Mouse (Mus musculus): ENCODE measurements around the gene Rtca.

The Rtca gene

DNA sequence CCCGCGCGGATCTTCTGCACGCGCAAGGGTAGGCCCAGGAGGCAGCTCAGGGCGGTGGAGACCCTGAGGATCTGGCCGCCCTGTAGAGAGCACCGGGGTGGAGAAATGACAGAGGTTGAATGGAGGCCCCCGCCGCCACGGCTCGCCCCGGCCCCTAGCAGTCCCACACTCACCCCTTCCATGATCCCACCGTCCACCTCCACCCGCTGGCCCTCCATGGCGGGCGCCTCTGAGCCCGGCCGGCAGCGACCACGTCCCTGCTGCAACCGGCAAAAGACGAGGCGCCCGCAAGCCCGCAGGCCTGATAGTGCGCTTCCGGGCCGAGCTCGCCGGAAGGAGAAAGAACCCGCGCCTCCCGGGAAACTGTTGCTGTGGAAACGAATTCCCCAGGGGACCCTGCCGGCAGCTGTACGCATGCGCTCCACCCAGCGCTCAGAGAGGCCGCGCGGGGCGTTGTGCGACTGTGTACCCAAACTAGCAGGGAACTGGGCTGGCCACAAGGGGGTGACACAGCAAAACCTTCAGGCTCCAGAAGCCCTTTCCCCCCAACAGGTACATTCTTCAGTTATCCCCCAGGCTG, at the start of gene Rtca:
TSS of gene Rtca (minus strand) at position 437 of the 580 bp plus-strand sequence.
- DNase-seq (ENCODE audit: low spot score) = peak; percentile 99

DNA sequence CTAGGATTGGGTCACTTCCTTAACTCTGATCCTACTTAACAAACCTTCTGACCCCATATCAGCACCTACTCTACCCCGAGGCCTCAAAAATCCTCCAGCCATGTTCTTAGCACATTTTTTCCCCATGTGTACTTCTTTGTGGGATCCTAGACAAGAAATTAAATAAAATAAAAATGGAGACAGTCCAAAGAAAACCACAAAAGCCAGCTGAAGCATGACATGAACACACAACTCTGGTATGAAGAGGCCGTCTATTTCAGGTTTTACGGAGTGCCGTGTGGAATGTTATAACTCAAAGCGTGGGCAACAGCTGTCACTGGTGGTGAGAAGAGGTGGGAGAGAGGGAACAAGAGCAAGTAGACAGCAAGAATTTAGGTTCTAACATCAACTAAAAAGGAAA, 43.4 kb upstream of the Rtca start:
- DNase-seq (ENCODE audit: low spot score) = no peak

DNA sequence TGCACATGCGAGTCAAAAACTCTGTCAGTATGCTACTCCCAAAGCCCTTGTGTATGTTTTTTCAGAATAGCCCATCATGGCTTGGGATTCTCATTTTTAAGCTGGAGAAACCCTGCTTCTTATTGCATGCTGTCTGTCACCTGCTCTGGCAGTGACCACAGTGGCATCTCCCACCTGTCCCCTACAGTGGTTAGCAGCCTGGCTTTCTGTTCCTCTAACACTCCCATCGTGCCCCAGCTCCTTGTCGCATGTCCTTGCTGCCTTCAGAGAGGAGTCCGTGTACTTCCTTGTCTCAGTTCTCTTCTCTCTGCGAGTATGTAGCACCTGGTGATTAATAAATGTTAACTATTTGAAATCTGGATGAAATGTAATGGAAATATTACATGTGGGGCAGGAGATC, 39.4 kb upstream of the Rtca start:
- DNase-seq (ENCODE audit: low spot score) = no peak

DNA sequence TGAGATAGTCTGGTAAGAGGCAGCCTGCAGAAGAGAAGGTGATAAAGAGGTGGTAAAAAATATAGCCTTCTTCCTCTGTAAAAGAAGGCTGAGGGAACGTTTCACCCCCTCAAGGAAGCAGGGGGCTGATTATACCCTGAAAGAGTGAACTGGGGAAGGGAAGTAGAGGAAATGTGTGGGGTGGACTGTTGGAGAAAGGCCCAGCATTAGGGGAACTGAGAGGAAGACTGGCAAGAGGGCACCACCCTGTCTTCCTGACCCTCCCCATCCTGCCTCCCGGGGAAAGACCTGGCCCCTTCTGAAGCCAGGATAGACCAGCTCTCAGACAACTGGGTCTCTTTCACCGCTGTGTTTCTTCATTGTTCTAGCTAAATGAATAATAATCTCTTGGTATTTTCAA, 34.5 kb upstream of the Rtca start:
- DNase-seq (ENCODE audit: low spot score) = no peak

DNA sequence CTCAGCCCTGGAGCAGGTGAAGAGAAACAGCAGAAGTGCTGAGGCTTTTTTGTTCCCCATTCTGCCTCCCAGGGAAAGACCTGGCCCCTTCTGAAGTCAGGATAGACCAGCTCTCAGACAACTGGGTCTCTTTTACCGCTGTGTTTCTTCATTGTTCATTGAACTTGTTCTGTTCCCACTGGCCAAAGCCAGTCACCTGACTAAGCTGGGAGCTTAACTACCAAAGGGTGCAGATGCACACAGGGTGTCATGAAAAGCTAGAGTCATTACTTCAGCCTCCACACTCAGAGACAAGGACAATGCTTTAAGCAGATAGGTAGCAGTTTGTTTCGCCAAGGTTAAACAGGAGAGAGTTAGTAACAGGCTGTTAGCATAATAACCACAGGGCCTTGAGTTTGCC, 34.1 kb upstream of the Rtca start:
- no peak for DNase-seq (ENCODE audit: low spot score)

DNA sequence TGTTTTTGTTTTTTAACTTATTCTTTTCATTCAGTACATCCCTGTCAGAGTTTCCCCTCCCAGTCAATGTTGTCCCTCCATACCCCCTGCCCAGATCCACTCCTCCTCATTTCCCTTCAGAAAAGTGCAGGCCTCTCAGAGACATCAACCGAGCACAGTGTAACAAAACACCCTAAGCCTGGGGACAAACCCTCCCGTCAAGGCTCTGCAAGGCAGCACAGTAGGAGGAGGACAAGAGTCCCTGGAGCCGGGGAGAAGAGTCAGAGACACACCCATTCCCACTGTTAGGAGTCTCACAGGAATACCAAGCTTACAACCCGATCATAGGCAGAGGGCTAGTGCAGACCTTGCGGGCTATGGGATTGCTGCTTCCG, 29.2 kb upstream of the Rtca start:
- DNase-seq (ENCODE audit: low spot score) = peak; percentile 45

DNA sequence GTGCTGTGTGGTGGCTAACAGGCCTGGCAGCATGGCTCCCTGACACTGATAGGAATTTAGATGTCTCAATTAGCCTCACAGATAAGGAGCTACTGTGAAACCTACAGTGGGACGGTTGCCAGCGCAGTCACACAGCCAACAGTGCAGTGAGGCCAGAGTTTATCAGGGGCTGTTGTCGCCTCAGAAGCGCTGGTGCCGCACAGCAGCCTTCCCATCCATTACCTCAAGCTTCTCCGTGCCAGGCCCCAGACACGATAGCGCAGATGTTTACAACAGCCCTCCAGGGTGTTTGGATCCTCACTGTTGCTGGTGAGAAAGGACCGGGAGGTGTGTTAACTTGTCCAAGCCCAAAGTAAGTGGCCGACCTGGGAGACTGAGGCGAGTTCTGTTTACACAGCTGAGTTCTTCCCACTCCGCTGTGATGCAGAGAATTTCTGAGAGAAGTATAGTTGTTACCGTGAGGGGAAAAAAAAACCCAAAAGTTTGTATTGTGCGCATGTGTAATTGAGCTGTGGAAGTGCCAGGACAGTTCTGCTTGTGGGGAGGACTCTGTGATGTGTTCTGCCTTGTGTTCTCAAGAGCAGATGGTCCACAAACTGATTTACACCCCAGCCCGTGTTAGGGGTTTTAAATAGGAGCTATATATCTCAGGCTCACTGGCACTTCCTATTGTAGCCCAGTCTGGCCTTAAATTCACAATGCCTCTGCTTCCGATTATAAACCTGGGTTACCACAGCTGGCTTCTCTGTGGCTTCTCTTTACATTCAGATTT, 28.6 kb upstream of the Rtca start:
- DNase-seq (ENCODE audit: low spot score) = peak; percentile 51

DNA sequence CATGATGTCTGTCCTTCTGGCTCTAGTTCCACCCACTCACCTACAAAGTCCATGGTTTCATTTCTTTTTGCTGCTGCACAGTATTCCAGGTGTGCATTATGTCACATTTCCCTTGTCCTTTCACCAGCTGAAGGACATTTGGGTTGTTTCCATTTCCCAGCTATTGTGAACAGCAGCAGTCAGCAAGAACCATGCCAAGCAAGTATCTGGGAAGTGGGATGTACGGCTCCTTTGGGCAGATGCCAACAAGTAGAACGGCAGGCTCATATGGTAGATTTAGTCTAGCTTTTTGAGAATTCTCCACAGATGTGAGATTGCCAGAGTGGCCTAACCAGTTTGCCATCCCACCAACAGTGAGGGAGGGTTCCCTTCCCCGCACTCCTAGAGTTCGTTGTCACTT, 22.8 kb upstream of the Rtca start:
- no peak for DNase-seq (ENCODE audit: low spot score)

DNA sequence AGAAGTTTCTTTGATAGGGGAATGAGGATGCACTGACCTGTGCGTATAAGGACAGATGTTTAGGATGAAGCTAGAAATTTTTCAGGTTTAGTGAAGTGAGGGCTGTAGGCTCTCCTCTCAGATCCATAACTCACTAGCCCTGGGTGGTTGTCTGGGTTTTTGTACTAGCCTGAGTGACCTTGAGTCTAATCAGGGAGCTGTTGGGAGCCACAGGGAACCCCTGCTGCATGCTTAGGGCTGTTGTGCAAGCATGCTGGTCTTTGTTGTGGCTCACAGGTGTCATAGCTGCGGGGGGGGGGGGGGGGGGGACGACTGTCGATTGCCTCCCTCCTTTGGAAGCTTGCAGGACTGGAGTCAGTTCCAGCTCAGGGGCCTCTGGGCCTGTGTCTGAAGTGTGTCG, 21.7 kb upstream of the Rtca start:
- no peak for DNase-seq (ENCODE audit: low spot score)

DNA sequence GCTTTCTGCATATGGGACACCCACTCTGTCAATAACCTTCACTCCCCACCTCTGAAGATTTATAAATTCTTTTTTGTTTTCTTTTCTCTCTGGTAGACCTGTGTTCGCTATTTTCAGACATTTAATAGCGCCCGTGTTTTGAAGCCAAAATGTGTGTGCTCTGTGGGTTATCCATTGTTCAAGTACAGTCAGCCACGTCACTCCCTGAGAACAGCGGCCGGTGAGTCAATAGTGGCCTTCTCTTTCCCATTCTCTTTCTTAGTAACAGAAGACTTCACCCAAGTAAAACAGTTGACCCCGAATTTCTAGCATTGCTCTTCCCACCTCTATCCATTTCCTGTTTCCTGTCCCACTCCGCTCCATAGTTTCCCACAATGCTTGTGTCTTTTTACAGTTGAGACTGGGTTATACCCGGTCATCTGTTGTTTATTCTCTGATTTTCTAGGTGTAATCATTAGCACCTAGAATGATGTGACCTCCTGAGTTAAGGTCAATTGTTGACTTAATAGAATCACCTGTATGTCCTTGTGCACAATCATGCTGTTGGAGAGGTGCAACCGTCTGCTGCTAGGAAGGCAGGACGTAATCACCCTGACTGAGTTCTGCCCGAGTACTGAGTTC, 12.2 kb upstream of the Rtca start:
- DNase-seq (ENCODE audit: low spot score) = no peak

DNA sequence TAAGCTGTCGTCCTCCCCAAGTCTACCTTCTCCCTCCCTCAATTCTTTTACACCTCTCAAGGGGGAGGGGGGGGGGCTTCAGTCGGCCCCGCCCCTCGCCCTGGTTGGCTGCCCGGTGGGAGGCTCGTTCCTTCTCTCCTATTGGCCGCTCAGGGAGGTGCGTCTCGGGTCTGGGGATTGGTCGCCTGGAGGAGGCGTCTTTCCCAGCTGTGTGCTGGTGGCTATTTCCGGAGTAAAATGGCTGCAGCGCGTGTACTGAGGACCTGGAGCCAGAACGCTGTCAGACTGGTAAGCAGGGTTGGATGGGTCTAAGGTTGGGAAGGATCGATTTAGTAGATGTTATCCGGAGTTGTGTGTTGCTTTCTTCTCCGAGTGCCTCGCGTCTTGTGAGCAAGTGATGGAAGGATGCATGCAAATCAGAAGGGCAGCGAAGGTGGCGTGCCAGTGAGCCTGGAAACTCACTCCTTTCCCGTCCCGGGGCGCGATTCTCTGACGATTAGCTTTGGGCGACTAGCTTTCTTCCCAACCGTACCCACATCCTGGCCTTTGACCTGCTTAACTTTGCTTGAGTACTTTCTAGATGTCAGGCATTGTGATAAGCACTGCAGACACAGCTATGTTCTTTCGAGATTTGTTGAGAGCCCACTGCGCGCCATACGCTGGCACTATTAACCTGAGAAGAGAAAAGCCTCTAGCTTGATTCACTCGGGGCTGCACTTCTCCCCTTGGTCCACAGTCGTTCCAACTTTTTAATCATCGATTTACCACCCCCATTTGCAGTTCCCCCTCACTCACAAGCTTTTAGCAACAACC, 5.1 kb upstream of the Rtca start, which contains the start of gene Dbt:
TSS of gene Dbt (plus strand) at position 167 of the 813 bp plus-strand sequence.
- peak; percentile 94 for DNase-seq (ENCODE audit: low spot score)

DNA sequence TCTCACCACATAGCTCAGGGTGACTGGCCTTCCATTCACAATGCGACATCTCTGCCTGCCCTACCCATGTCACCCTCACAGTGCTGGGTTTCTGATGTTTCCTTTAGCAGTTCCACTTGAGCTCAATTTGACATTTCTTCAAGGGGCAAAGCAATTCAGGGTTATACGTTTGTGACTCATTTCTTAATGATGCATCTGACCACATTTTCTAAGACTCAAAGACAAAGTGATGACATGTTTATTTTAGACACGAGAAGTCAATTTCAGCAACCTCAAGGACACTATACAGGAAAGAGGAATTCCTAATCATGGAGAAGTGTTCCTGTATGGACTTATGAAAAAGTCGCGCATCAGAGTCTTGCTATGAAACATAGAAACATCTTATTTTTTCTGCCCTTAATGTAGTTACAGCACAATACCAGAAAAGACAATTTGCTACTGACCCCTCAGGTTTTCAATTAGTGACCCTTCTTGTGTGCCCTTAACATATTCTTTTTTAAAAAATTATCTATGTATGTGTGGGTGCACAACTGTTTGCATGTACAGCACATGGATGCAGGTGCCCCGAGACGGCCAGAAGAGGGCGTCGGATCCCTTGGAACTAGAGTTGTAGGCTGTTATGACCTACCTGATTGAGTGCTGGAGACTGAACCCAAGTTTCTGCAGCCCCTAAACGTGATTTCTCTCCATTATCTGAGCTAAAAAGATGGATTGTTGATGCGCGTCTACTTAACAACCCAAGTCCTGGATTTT, 4.3 kb upstream of the Rtca start:
- no peak for DNase-seq (ENCODE audit: low spot score)

DNA sequence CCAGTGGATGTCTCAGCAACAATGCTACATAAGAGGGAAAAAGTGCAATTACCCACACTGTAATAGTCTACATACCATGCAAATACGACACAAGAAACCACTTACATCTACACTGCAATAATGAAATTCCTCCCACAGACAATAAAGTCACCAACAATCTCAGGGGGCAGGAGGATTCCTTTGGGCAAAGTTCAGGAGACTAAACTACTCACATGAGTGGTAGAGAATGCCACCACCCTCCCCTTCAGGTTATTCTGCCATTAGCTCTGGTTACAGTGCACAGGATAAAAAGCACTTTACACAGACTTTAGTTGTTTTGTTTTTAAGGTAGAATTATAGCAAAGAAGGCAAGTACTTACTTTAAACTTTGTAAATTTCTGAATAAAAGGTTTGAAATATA, 12.3 kb downstream of the Rtca start:
- DNase-seq (ENCODE audit: low spot score) = no peak

DNA sequence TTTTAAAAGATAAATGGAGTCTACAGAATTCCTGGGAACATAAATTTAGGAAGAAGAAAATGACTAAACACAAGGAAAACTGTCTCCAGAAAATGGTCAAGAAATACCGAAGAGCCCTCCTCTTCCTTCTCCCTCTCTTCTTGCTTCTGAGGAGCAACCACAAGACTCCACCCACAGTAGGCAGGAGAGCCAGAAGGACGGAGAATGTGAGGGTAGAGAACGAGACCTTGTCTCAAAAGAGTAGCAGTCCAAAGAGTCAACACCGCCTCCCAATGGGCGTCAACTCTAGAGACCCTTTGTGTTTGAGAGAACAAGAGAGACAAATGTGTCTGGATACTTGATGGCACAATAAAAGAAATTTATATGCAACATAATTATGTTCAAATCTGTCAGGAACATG, 14.3 kb downstream of the Rtca start:
- no peak for DNase-seq (ENCODE audit: low spot score)

DNA sequence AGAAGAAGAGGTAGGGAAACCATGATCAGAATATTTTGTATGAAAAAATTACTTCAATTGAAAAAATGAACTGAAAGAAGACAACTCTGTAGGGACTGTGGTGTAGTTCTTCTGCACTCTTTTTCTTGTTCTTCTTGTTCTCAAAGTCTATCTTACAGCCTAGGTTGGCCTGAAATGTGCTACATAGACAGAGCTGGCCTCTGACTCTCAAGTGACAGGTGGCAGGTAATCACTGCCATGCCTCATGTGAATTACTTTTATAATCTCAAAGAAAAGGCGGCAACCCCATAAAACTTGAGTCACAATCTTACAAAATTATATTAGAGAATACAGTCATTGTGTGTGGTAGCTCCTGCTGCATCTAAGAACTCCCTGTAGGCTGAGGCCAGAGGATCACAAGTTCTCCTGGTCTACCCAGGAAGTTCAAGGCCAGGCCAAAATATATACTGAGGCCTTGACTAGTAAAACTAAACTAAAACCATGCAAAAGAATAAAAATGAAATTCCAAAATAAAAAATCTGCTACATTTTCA, 16.0 kb downstream of the Rtca start:
- DNase-seq (ENCODE audit: low spot score) = no peak

DNA sequence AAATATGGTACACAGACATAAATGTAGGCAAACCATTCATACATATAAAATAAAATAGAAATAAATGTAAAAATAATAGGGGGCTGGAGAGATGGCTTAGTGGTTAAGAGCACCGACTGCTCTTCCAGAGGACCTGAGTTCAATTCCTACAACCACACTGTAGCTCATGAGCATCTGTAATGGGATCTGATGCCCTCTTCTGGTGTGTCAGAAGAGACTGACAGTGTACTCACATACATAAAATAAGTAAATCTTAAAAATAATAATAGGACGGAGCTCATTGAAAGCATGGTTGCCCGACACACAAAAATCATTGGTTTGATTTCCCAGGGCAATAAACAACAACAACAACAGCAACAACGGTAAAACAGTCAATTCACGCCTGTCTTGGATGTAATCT, 17.1 kb downstream of the Rtca start:
- DNase-seq (ENCODE audit: low spot score) = no peak

DNA sequence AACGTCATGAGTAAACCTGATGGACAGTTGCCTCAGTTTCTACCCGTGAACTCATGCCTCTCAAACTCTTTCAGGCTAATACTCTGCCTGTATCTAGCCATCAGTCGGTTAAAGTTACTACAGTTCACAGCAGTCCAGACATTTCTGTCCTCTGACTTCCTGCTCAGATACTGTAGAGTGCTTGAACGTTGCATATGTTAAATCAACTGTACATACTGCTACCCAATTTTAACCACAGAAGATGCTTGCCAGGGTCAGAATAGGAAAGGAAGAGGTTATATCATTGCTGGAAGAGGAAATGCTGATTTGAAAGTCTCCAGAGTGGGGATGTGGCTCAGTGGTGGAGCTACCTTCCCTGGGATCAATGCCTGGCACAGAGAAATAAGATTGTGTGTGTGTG, 24.7 kb downstream of the Rtca start:
- no peak for DNase-seq (ENCODE audit: low spot score)

DNA sequence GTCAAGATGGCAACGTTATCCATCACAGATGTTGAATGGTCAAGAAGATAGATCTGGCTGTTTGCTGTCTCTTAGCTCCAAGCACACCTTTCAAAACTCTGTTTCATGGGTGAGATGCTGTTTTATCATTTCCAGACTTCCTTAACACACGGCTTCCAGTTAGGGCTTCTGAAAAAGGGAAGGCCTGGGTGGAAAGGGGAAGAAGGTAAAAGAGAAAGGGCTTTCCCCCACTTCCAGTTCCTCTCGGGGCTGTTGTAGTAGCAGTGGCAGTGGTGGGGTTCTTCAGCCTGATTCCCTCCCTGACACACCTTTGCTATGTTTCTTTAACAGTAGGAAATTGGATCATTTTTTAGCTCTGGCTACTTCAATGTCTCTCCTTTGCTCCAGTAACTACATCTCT, 25.3 kb downstream of the Rtca start:
- DNase-seq (ENCODE audit: low spot score) = no peak

DNA sequence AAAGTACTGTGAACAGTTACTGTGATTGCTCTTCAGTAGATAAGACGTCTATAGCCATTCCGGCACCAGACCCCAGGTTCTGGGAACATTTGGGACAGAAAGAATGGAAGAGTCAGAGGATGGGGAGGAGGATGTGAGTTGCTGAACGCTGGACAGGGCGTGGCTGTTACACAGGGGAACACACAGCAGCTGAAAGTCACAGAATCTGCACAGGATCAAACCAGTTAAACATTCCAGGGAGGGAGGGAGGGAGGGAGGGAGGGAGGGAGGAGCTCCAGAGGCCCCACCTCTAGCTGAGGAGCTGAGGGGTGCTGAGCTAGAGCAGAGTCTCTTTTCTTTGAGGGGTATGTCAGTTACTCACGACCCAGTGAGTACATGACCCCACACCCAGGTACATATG, 27.1 kb downstream of the Rtca start:
- DNase-seq (ENCODE audit: low spot score) = peak; percentile 18

DNA sequence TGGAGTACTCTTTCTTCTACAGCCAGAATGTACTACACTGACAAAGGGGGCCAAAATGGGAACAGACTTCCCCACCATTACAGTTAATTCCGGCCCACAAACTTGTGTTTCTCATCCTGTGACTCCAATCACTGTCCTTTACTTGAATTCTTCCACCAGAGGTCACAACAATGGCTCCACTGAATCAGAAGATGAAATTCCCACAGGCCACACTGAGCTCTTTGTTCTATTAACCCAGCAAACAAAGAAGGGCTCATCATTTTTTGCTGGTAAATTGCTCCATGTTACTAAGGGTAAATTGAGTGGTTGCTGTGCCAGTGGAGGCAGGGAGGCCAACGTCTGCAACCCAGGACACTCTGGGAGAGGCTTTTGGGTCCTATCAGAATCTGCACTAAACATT, 27.9 kb downstream of the Rtca start:
- peak; percentile 47 for DNase-seq (ENCODE audit: low spot score)

DNA sequence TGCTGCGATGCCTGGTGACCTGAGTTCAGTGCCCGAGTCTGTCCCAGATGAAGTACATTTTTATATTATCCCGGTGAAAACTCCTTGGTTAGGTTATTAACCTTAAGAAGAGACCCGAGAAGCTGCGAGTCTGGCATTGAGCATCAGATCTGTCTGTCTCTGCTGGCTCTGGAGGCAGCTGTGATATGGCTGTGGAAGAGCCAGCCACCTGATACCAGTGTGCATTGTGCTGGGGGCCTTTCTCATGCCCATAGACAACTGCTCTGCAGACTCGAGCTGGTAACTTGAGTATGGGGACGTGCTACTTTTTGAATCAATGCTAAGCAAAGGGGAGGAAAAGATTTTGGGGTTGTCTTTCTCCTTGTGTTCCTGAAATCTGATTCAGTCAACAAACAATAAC, 30.7 kb downstream of the Rtca start:
- no peak for DNase-seq (ENCODE audit: low spot score)
